Mouse (Mus musculus) MEL (cell line): ENCODE measurements around the gene Ttc9. TPM values are rescaled to one million over a fixed set of nuclear protein-coding genes. Genes with fewer than 3 reads are reported as not detected.

ENCODE experiments used
- DNase-seq: peaks from one replicate; pipeline ENCODE4 v3.0.0; 2011; ENCODE audit warnings: low read depth, low spot score
- H3K27ac ChIP-seq: 2 replicates; pipeline ENCODE4 v1.5.1; 2012; ENCODE audit warnings: low read depth, mild to moderate bottlenecking, control low read depth, low read length, moderate library complexity; ENCODE audit not compliant: control insufficient read depth
- H3K27me3 ChIP-seq, 2 experiments: fragments of 150-350 bp in 1 of 2; sonication (generic) in 1 of 2; 2 replicates each; pipeline ENCODE4 v1.6.1; 2012; ENCODE audit warnings: low read length in 2 of 2, mild to moderate bottlenecking in 2 of 2, improper control_type of control experiment in 1 of 2, moderate library complexity in 1 of 2; ENCODE audit not compliant: insufficient read depth in 2 of 2, control insufficient read depth in 1 of 2
- H3K36me3 ChIP-seq, 2 experiments: 2 replicates each; pipeline ENCODE4 v1.6.1; 2012 to 2014; ENCODE audit warnings: low read length in 2 of 2, improper control_type of control experiment in 1 of 2, inconsistent platforms in 1 of 2, mild to moderate bottlenecking in 1 of 2; ENCODE audit not compliant: insufficient read depth in 2 of 2, control insufficient read depth in 1 of 2
- H3K4me1 ChIP-seq, 2 experiments: fragments of 150-350 bp in 1 of 2; sonication (generic) in 1 of 2; 2 replicates each; pipeline ENCODE4 v1.6.1; 2012; ENCODE audit warnings: low read length in 2 of 2, improper control_type of control experiment in 1 of 2, mild to moderate bottlenecking in 1 of 2; ENCODE audit not compliant: insufficient read depth in 2 of 2, control insufficient read depth in 1 of 2
- H3K4me3 ChIP-seq, 2 experiments: fragments of 150-350 bp in 1 of 2; sonication (generic) in 1 of 2; 2 replicates each; pipeline ENCODE4 v1.5.1; 2012; ENCODE audit warnings: low read depth in 2 of 2, low read length in 2 of 2, mild to moderate bottlenecking in 2 of 2, moderate library complexity in 2 of 2, control low read depth in 1 of 2, improper control_type of control experiment in 1 of 2; ENCODE audit not compliant: control insufficient read depth in 1 of 2, insufficient read depth in 1 of 2
- H3K79me2 ChIP-seq: 2 replicates; pipeline ENCODE4 v1.6.1; 2012; ENCODE audit warnings: mild to moderate bottlenecking, low read length, moderate library complexity; ENCODE audit not compliant: control insufficient read depth, poor library complexity, insufficient read depth
- H3K9ac ChIP-seq: 2 replicates; pipeline ENCODE4 v1.6.1; 2012; ENCODE audit warnings: low read depth, mild to moderate bottlenecking, control low read depth, low read length, moderate library complexity; ENCODE audit not compliant: control insufficient read depth, poor library complexity, severe bottlenecking
- H3K9me3 ChIP-seq: fragments of 150-350 bp; sonication (generic); replicated peaks from 2 replicates; pipeline ENCODE4 v1.6.1; 2012; ENCODE audit warnings: mild to moderate bottlenecking, low read length, improper control_type of control experiment, moderate library complexity; ENCODE audit not compliant: insufficient read depth
- CHD1 ChIP-seq: IDR thresholded peaks from 2 replicates; pipeline ENCODE4 v1.6.1; 2012; ENCODE audit warnings: low read depth, mild to moderate bottlenecking, inconsistent platforms, low read length, improper control_type of control experiment
- CTCF ChIP-seq, 3 experiments: IDR thresholded peaks in 2 of 3; conservative IDR thresholded peaks in 1 of 3; 2 replicates each; pipeline ENCODE4 v1.5.1; 2011 to 2012; ENCODE audit warnings: low read length in 3 of 3, low read depth in 2 of 3, mild to moderate bottlenecking in 2 of 3, improper control_type of control experiment in 1 of 3, inconsistent platforms in 1 of 3, mixed read lengths in 1 of 3, moderate library complexity in 1 of 3; ENCODE audit not compliant: control insufficient read depth in 1 of 3, insufficient read depth in 1 of 3, poor library complexity in 1 of 3, severe bottlenecking in 1 of 3
- E2F4 ChIP-seq: IDR thresholded peaks from 2 replicates; pipeline ENCODE4 v1.6.1; 2011; ENCODE audit warnings: low read depth, low read length, improper control_type of control experiment, borderline replicate concordance
- ELF1 ChIP-seq: IDR thresholded peaks from 2 replicates; pipeline ENCODE4 v1.6.1; 2014; ENCODE audit warnings: low read depth, mild to moderate bottlenecking, inconsistent platforms, low read length, improper control_type of control experiment, moderate library complexity
- EP300 ChIP-seq, 2 experiments: IDR thresholded peaks; 2 replicates each; pipeline ENCODE4 v1.6.1; 2011; ENCODE audit warnings: improper control_type of control experiment in 2 of 2, low read length in 2 of 2, low read depth in 1 of 2, mild to moderate bottlenecking in 1 of 2
- ETS1 ChIP-seq: IDR thresholded peaks from 2 replicates; pipeline ENCODE4 v1.6.1; 2012; ENCODE audit warnings: low read depth, mild to moderate bottlenecking, inconsistent platforms, low read length, improper control_type of control experiment, moderate library complexity
- GABPA ChIP-seq: IDR thresholded peaks from 2 replicates; pipeline ENCODE4 v1.6.1; 2012; ENCODE audit warnings: low read depth, mild to moderate bottlenecking, inconsistent platforms, low read length, improper control_type of control experiment, moderate library complexity
- GATA1 ChIP-seq: IDR thresholded peaks from 2 replicates; pipeline ENCODE4 v1.6.1; 2011; ENCODE audit warnings: low read depth, low read length, improper control_type of control experiment
- HCFC1 ChIP-seq: IDR thresholded peaks from 2 replicates; pipeline ENCODE4 v1.6.1; 2012; ENCODE audit warnings: low read depth, mild to moderate bottlenecking, inconsistent platforms, low read length, improper control_type of control experiment, moderate library complexity
- JUND ChIP-seq: IDR thresholded peaks from 2 replicates; pipeline ENCODE4 v1.6.1; 2011; ENCODE audit warnings: low read depth, mild to moderate bottlenecking, improper control_type of control experiment, low read length
- MAFK ChIP-seq: IDR thresholded peaks from 2 replicates; pipeline ENCODE4 v1.6.1; 2011; ENCODE audit warnings: low read depth, mild to moderate bottlenecking, low read length, improper control_type of control experiment, borderline replicate concordance
- MAX ChIP-seq: IDR thresholded peaks from 2 replicates; pipeline ENCODE4 v1.6.1; 2011; ENCODE audit warnings: low read length, improper control_type of control experiment
- MAZ ChIP-seq: IDR thresholded peaks from 2 replicates; pipeline ENCODE4 v1.6.1; 2012; ENCODE audit warnings: low read depth, mild to moderate bottlenecking, inconsistent platforms, low read length, improper control_type of control experiment
- MYC ChIP-seq: IDR thresholded peaks from 2 replicates; pipeline ENCODE4 v1.6.1; 2011; ENCODE audit warnings: low read depth, mild to moderate bottlenecking, low read length, improper control_type of control experiment, moderate library complexity
- POLR2A ChIP-seq, 2 experiments: IDR thresholded peaks; 2 replicates each; pipeline ENCODE4 v1.6.1; 2011 to 2012; ENCODE audit warnings: low read length in 2 of 2, mild to moderate bottlenecking in 2 of 2, control low read depth in 1 of 2, improper control_type of control experiment in 1 of 2, low read depth in 1 of 2, moderate library complexity in 1 of 2; ENCODE audit not compliant: control insufficient read depth in 1 of 2, insufficient read depth in 1 of 2, poor library complexity in 1 of 2
- TAL1 ChIP-seq: IDR thresholded peaks from 2 replicates; pipeline ENCODE4 v1.6.1; 2012; ENCODE audit warnings: mild to moderate bottlenecking, inconsistent platforms, low read length, moderate library complexity, mixed read lengths
- TBP ChIP-seq: IDR thresholded peaks from 2 replicates; pipeline ENCODE4 v1.8.0; 2011; ENCODE audit warnings: low read depth, low read length, improper control_type of control experiment
- USF2 ChIP-seq, 2 experiments: IDR thresholded peaks; 2 replicates each; pipeline ENCODE4 v1.6.1; 2011 to 2012; ENCODE audit warnings: improper control_type of control experiment in 2 of 2, low read length in 2 of 2, borderline replicate concordance in 1 of 2, inconsistent platforms in 1 of 2, low read depth in 1 of 2, mild to moderate bottlenecking in 1 of 2; ENCODE audit not compliant: insufficient read depth in 1 of 2
- ZMIZ1 ChIP-seq: IDR thresholded peaks from 2 replicates; pipeline ENCODE4 v1.6.1; 2012; ENCODE audit warnings: low read depth, mild to moderate bottlenecking, inconsistent platforms, low read length, improper control_type of control experiment, moderate library complexity
- polyA plus RNA-seq, 2 experiments: library from polyadenylated mRNA; stranded (reverse) in 1 of 2; unstranded in 1 of 2; fragments of >175 nt in 1 of 2; fragments of >200 nt in 1 of 2; gene quantifications; 2 replicates each; pipeline versions ENCODE4 v1.2.1 to v1.2.4; 2012; ENCODE audit warnings: low replicate concordance in 2 of 2, low read depth in 1 of 2; ENCODE audit not compliant: insufficient read length in 2 of 2, insufficient read depth in 1 of 2, missing spikeins in 1 of 2
- total RNA-seq: library from RNA; depleted of rRNA; stranded (reverse); fragments of 300-350 nt; gene quantifications from 2 replicates; pipeline ENCODE4 v1.2.3, GENCODE M21; 2012

Ttc9 gene
- total and polyA plus RNA-seq, 3 experiments = not detected

DNA sequence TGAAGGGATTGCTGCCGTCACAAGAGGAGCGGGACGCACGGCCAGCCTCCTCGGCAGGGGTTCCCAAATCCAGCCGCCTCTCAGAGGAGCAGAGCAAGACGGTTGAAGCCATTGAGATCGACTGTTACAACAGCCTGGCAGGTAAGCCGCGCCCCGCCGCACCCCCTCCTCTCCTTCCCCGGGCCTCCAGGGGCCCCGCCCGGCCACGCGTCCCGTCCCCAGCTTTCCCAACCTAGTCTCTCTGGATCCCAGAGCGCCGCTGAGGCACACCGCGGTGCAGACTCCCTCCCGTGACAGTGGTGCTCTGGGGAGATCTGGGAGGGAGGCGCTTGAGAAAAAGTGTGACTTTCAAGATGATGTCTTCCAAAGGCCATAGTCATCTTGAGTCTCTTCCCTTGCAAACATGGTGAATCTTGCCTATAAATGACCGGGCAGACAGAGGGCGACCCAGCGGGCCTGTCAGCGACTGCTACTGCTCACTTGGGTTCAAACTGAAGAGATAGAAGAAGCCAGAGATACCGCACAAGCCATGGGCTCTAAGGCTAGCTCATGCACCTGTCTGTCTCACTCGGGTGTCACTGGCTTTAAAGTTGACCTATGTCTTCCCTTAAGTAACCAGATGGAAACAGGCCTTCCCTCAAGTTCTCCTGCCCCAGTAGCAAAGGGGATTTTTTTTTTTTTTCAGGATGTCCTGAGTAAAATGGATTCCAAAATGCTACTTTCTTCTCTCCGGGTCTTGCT lies 782 bp downstream of the Ttc9 start:
- DNase-seq = no peak
- no peaks in the 10 kb centered on the region for H3K4me1 ChIP-seq
- no peak overlapping the region for H3K27ac ChIP-seq
- no peak overlapping the region for H3K4me3 ChIP-seq
- no peak for TF ChIP-seq MAFK
- TF ChIP-seq JUND = no peak
- no peak for TF ChIP-seq GATA1
- TF ChIP-seq CHD1 = no peak
- TF ChIP-seq ZMIZ1 = no peak
- TF ChIP-seq ETS1 = no peak
- TF ChIP-seq E2F4 = no peak
- no peak for TF ChIP-seq TAL1
- no peak for TF ChIP-seq USF2 (IDR thresholded peaks at IDR 0.05; ENCODE audit: borderline replicate concordance in 1 of 2, insufficient read depth in 1 of 2, low read depth in 1 of 2, low read length in 2 of 2)
- TF ChIP-seq CTCF (IDR thresholded peaks at IDR 0.05 in 2 of 3, conservative IDR thresholded peaks at IDR 0.05 in 1 of 3; ENCODE audit: control insufficient read depth in 1 of 3, insufficient read depth in 1 of 3, low read depth in 2 of 3, low read length in 3 of 3, poor library complexity in 1 of 3, severe bottlenecking in 1 of 3) = no peak
- no peak for TF ChIP-seq ELF1
- no peak for TF ChIP-seq MAZ
- TF ChIP-seq MAX = no peak
- no peak for TF ChIP-seq EP300 (IDR thresholded peaks at IDR 0.05; ENCODE audit: low read depth in 1 of 2, low read length in 2 of 2)
- no peak for TF ChIP-seq POLR2A (IDR thresholded peaks at IDR 0.05; ENCODE audit: control insufficient read depth in 1 of 2, insufficient read depth in 1 of 2, low read depth in 1 of 2, low read length in 2 of 2, poor library complexity in 1 of 2)
- no peak for TF ChIP-seq MYC
- TF ChIP-seq, all 39 proteins: peak for 0
- Histone ChIP-seq H3K79me2 (no peaks in the 10 kb centered on the region), H3K27me3 (peaks cover 0 to 2% of the 10 kb centered on the region in 2 experiments; a peak in 2 of 4 replicates), H3K9me3 (no peaks in the 10 kb centered on the region), H3K9ac (no peak overlapping the region), H3K36me3 (no peaks in the 10 kb centered on the region)

DNA sequence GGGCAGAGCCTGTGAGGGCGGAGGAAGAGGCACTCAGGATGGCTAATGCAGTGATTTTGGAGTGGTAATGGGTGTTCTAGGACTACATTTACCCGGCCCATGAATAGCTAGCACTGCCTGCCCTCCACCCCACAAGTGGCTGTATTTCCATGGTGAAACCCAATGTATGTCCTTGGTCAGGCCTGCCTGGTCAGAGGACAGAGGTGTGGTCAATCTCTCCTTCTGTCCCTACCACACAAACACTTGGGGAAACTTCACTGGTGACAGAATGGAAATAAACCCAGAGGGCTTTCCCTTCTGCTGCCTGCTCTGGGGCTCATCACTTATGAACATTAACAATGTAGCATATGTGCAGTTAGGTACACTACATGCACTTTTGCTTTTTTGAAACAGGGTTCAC lies 2.2 kb downstream of the Ttc9 start:
- H3K9ac ChIP-seq = no peak overlapping the region
- no peaks in the 10 kb centered on the region for H3K9me3 ChIP-seq
- no peak overlapping the region for H3K4me3 ChIP-seq
- TF ChIP-seq GABPA (no peak), TBP (no peak), HCFC1 (no peak)
- no peak overlapping the region for H3K27ac ChIP-seq
- no peaks in the 10 kb centered on the region for H3K79me2 ChIP-seq
- no peaks in the 10 kb centered on the region for H3K36me3 ChIP-seq
- peaks cover 2% of the 10 kb centered on the region in 2 experiments; a peak in 2 of 4 replicates for H3K27me3 ChIP-seq
- H3K4me1 ChIP-seq = no peaks in the 10 kb centered on the region
- DNase-seq = no peak
